ENCODE assay signal across 25 mouse cellular contexts in the genomic region with DNA sequence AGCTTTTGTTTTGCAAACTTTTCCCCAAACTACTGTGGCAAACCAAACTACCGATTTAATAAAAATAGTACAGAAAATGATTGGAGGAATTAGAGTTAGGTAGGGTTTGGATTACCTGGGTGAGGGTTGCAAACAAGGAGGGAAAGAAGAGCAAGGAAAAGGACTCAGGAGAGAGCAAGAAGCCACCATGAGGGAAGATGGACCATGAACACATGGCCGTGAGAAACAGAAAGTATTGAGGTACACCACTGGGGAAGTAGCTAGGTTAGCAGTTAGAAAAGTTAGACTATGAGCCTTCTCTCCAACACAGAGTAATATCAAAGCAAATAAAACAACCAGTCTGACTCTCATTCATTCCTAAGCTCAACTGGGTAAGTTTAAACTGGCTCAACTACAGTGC.
"Had no signal": no experiment of that assay in that cellular context is flagged by ENCODE, and none has a peak within 500 bp of the region (broad histone marks: within the 10 kb centered on the region; RNA-seq: fewer than 3 reads in every experiment).

No protein-coding gene starts in this region.

- H3K4me3 ChIP-seq: embryonic facial prominence, embryonic 10.5 days; embryonic facial prominence, embryonic 12.5 days; embryonic facial prominence, embryonic 13.5 days; embryonic facial prominence, embryonic 15.5 days; erythroblast, embryonic 14.5 days; forebrain, embryonic 10.5 days; forebrain, embryonic 12.5 days; forebrain, embryonic 13.5 days; forebrain, embryonic 15.5 days; gastrocnemius, adult 2 months; heart, adult 2 months; heart, embryonic 10.5 days had no signal

- H3K36me3 ChIP-seq: embryonic facial prominence, embryonic 10.5 days; embryonic facial prominence, embryonic 12.5 days; embryonic facial prominence, embryonic 13.5 days; embryonic facial prominence, embryonic 15.5 days; forebrain, embryonic 10.5 days; forebrain, embryonic 12.5 days; forebrain, embryonic 15.5 days; heart, embryonic 10.5 days had no signal

- H3K4me2 ChIP-seq: embryonic facial prominence, embryonic 12.5 days; embryonic facial prominence, embryonic 13.5 days; embryonic facial prominence, embryonic 15.5 days; forebrain, embryonic 12.5 days; forebrain, embryonic 13.5 days; forebrain, embryonic 15.5 days had no signal

- H3K27me3 ChIP-seq: embryonic facial prominence, embryonic 12.5 days; embryonic facial prominence, embryonic 13.5 days; embryonic facial prominence, embryonic 15.5 days; forebrain, embryonic 12.5 days; forebrain, embryonic 13.5 days; forebrain, embryonic 15.5 days had no signal

- H3K4me1 ChIP-seq: embryonic facial prominence, embryonic 10.5 days; embryonic facial prominence, embryonic 12.5 days; embryonic facial prominence, embryonic 13.5 days; embryonic facial prominence, embryonic 15.5 days; forebrain, embryonic 10.5 days; forebrain, embryonic 12.5 days; forebrain, embryonic 13.5 days; forebrain, embryonic 15.5 days; heart, embryonic 10.5 days had no signal

- H3K9me3 ChIP-seq: embryonic facial prominence, embryonic 10.5 days; embryonic facial prominence, embryonic 12.5 days; embryonic facial prominence, embryonic 15.5 days; forebrain, embryonic 10.5 days; forebrain, embryonic 12.5 days; forebrain, embryonic 13.5 days; heart, embryonic 10.5 days had no signal

- H3K9ac ChIP-seq: embryonic facial prominence, embryonic 12.5 days; embryonic facial prominence, embryonic 13.5 days; embryonic facial prominence, embryonic 15.5 days; forebrain, embryonic 12.5 days; forebrain, embryonic 13.5 days; forebrain, embryonic 15.5 days; forebrain, postnatal 0 days had no signal

- H3K27ac ChIP-seq: embryonic facial prominence, embryonic 10.5 days; embryonic facial prominence, embryonic 12.5 days; embryonic facial prominence, embryonic 13.5 days; embryonic facial prominence, embryonic 15.5 days; forebrain, embryonic 10.5 days; forebrain, embryonic 12.5 days; forebrain, embryonic 13.5 days; forebrain, embryonic 15.5 days; gastrocnemius, adult 2 months; heart, adult 2 months; heart, embryonic 10.5 days had no signal

- DNase-seq: cerebellum, adult 9-11 months; cerebellum, postnatal 10 days; cerebellum, postnatal 14 days; cerebellum, postnatal 25 days; cerebellum, postnatal 36 days; embryo, embryonic 11 days; forebrain, postnatal 0 days; gastrocnemius, adult 2 months; gastrocnemius, postnatal 10 days; gastrocnemius, postnatal 14 days; gastrocnemius, postnatal 25 days; gastrocnemius, postnatal 36 days; heart, adult 11 months; heart, adult 18-20 months; heart, adult 2 months had no signal
